Mouse (Mus musculus) embryo, embryonic 10.5 days (tissue): Measurements from ENCODE around the gene B3glct.

Experiments used
- DNase-seq: peaks from one replicate; pipeline ENCODE4 v3.0.0-alpha.2; 2015; ENCODE audit warnings: low spot score

Gene B3glct

DNA sequence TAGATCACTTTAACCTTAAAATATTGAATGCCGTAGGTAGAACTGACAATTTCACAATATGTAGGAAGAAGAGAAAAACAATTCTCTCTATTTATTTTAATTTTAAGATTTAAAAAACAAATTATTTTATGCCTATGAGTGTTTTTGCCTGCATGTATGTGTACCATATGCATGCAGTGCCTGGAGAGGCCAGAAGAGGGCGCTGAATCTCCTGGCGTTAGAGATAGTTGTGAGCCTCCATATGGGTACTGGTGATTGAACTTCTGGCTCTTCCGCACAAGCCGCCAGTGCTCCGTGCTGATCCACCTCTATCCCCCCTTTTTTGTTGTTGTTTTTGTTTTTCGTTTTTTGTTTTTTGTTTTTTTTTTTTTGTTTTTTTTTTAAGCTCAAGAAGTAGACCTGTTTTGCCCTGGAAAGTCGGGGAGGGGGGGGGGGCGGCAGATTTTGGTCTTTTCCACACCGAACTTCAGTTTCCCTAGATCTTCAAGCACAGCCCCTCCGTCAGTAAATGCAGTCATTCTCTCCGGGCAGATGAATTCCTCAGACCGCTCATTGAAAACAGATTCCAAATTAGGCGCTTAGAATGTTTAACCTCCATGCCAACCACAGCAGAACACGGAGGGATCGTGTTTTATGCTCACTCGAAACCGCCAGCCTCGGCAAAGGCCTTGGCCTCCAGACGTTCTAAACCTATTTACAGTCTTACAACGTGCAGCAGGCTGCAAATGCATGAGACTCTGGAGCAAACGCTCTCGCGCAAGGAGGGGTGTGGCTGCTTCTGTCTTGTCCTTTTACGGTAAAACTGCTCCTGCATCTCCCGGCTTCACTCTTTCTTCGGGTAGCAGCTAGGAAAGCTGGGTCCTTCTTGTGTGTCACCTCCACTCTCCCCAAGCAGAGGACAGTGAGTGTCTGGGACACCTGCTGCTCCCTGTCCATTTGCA is 70.9 kb downstream of the B3glct start:
- no peak for DNase-seq

GRCm38 (mm10) chr5:149751861-149752260 is 73.8 kb downstream of the B3glct start:
- no peak for DNase-seq

- no peak for DNase-seq
Observed at GRCm38 (mm10) chr5:149753073-149753472, 75.0 kb downstream of the B3glct start.

DNA sequence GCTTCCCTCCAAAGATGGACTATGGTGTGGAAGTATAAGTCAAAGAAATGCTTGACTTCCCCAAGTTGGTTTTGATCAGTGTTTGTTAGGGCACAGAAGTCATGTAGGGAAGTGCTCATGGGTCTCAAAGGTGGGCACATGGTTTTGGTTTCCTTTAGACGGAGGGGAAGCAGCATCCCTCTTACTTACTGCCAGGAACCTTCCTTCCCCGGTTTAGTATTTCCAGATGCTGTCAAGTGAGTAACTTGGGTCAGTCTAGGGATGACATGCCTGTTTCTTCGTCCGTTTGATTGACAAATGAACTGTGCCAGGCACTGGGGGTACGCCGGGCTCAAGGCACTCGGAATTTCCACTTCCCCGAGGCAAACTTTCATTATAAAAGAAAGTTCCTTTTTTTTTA is 89.1 kb downstream of the B3glct start:
- DNase-seq, result no peak

DNA sequence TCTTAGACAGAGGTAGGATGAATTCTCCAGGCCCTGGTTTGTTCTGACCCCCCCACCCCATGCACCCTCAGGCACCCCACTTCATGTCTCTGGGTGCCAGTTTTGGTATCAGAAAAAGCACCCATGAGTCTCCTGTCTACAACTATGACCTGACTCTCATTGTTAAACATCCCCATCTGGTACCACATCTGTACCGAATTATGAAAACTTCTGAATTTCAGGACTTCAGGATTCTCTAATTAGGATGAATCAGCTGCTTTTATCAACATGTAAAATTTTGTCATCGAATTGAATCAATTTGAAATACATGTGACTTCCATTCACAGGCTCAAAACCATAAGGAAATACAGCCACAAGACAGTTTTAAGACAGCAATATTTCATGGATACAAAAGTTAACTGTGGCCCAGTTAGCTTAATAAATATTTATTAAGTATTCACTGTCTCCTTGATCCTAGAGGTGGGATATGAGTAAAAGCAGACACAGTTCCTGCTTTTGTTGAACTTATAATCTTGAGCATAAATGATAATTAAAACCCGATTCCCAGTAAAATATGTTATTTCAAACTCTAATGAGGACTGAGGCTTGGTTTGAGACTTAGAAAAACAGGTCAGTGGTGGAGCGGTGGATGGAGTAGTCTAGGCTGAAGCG is 89.7 kb downstream of the B3glct start:
- DNase-seq, result no peak

- no peak for DNase-seq
Observed at GRCm38 (mm10) chr5:149769666-149770065, 91.6 kb downstream of the B3glct start.

DNA sequence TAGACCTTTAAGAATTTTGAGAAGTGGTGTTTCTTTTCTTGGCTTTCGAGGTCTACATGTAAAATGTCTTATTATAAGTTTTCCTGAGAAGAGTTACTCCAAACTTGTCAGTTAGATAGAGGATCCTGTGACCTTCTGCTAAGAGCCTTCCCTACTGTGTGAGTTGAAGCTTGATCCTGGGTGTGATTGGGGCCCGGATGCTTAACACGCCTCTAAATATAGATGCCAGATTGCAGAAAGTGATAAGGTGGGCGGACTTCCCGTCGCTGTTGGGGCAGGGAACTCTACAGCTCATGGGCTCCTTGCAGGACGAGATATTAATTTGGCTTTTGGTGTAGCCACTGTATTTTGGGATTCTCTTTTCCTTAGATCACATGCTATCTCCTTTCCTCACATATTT is 98.0 kb downstream of the B3glct start:
- no peak for DNase-seq

DNA sequence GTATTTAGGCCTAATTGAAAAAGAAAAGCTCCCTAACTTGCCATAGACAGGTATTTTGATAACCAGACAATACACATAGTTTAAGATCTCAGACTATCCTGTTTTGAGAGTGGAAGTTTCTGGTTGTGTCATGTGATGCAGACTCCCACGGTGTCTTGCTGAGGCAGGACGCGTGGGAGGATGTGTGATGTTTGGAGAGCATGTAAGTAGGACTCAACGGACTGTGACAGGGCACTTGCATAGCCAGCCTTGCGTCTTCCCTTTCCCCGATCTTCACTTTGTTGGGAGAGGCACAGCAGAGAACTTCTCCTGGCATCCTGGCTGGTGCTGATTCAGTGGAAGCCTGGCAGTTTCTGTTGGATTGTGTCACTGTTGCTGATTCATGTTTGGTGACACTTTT is 101.7 kb downstream of the B3glct start:
- DNase-seq, result no peak

DNA sequence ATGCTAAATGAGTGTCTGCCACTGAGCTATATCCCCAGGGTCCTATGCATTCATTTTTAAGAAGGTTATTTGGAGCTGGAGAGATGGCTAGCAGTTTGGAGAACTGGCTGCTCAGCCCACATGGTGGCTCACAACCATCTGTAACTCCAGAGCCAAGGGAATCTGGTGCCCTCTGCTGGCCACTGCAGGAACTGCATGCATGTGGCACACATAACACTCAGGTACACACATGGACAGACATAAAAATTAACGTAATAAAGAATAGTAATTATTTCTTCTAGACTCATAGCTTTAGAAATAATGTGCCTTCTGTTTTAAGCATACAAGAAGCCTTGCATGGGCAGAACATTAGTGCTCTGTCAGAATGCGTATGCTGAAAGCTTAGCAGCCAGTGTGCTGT is 102.4 kb downstream of the B3glct start:
- peak; percentile 29 for DNase-seq

- DNase-seq, result peak; percentile 45
Observed at GRCm38 (mm10) chr5:149790087-149790486, 112.1 kb downstream of the B3glct start.

GRCm38 (mm10) chr5:149810071-149810470 is 132.0 kb downstream of the B3glct start:
- DNase-seq, result no peak

GRCm38 (mm10) chr5:149811835-149812234 is 133.8 kb downstream of the B3glct start:
- no peak for DNase-seq
